Mouse (Mus musculus) liver, embryonic 14.5 days (tissue): ENCODE measurements at regions not wholly inside any gene's neighbourhood (a gene's known extent, or its start where the extent isn't known, plus 50 kb on each side); places are given as distances from the start of the nearest gene placed in this dataset.

ENCODE experiments used
- ATAC-seq: fragments of 200-750 bp; cut with Nextera tagmentation; 2 replicates; pipeline ENCODE4 v1.8.0; 2017; ENCODE audit warnings: moderate number of reproducible peaks, mild to moderate bottlenecking, moderate library complexity; ENCODE audit not compliant: insufficient read depth
- DNase-seq, 3 experiments: peaks; one replicate each; pipeline ENCODE4 v3.0.0-alpha.2; 2012 to 2013; ENCODE audit warnings: low read depth in 3 of 3, low spot score in 3 of 3
- H3K27ac ChIP-seq: fragments of 300-500 bp; sonication (generic); 2 replicates; pipeline ENCODE4 v1.5.1; 2014; ENCODE audit warnings: moderate library complexity, mild to moderate bottlenecking, control low read depth, inconsistent platforms
- H3K27me3 ChIP-seq: fragments of 300-500 bp; sonication (generic); 2 replicates; pipeline ENCODE4 v1.6.1; 2014; ENCODE audit warnings: mild to moderate bottlenecking, low read length, moderate library complexity; ENCODE audit not compliant: control insufficient read depth, insufficient read depth
- H3K36me3 ChIP-seq: fragments of 300-500 bp; sonication (generic); replicated peaks from 2 replicates; pipeline ENCODE4 v1.6.1; 2014; ENCODE audit warnings: low read depth; ENCODE audit not compliant: control insufficient read depth, insufficient read depth
- H3K4me1 ChIP-seq, 2 experiments: fragments of 200-500 bp in 1 of 2; fragments of 300-500 bp in 1 of 2; sonication (generic) in 1 of 2; replicated peaks; 2 replicates each; pipeline ENCODE4 v1.6.1; 2012 to 2014; ENCODE audit warnings: antibody characterized with exemption in 1 of 2, inconsistent platforms in 1 of 2, low read length in 1 of 2; ENCODE audit not compliant: control insufficient read depth in 2 of 2, insufficient read depth in 2 of 2
- H3K4me2 ChIP-seq: fragments of 300-500 bp; sonication (generic); 2 replicates; pipeline ENCODE4 v1.6.1; 2014; ENCODE audit warnings: low read depth, mild to moderate bottlenecking, control low read depth, moderate library complexity
- H3K4me3 ChIP-seq, 2 experiments: fragments of 200-500 bp in 1 of 2; fragments of 300-500 bp in 1 of 2; sonication (generic) in 1 of 2; 2 replicates each; pipeline ENCODE4 v1.5.1; 2012 to 2014; ENCODE audit warnings: low read depth in 2 of 2, low read length in 2 of 2, mild to moderate bottlenecking in 2 of 2, control low read depth in 1 of 2, inconsistent platforms in 1 of 2, moderate library complexity in 1 of 2; ENCODE audit not compliant: insufficient read depth in 1 of 2
- H3K9ac ChIP-seq: fragments of 300-500 bp; sonication (generic); replicated peaks from 2 replicates; pipeline ENCODE4 v1.6.1; 2014; ENCODE audit warnings: mild to moderate bottlenecking, control low read depth, moderate library complexity
- H3K9me3 ChIP-seq: fragments of 300-500 bp; sonication (generic); 2 replicates; pipeline ENCODE4 v1.6.1; 2016; ENCODE audit warnings: low read length, mixed read lengths; ENCODE audit not compliant: control insufficient read depth
- CTCF ChIP-seq: IDR thresholded peaks from 2 replicates; pipeline ENCODE4 v1.5.1; 2016; ENCODE audit warnings: antibody characterized with exemption, low read depth, control low read depth
- EP300 ChIP-seq: IDR thresholded peaks from 2 replicates; pipeline ENCODE4 v1.6.1; 2016; ENCODE audit warnings: antibody characterized with exemption, low read depth
- WGBS: fragments of 180-500 bp; shearing (Covaris S2); extraction: QIAGEN DNeasy Blood & Tissue Kit; methylation state at CpG from one replicate; pipeline ENCODE4 v1.1.7; 2014; ENCODE audit not compliant: insufficient replicate concordance; 5-methylcytosine and 5-hydroxymethylcytosine counted together

- H3K4me3 ChIP-seq: no peak overlapping the region
- ATAC-seq (no peak), DNase-seq (no peak)
- no peak overlapping the region for H3K27ac ChIP-seq
- no peaks in the 10 kb centered on the region for H3K9me3 ChIP-seq
- H3K9ac ChIP-seq: no peak overlapping the region
- no peaks in the 10 kb centered on the region for H3K36me3 ChIP-seq
- no peaks in the 10 kb centered on the region for H3K27me3 ChIP-seq
- WGBS: 63% methylated on average over 2 of the region's 2 CpGs
- H3K4me2 ChIP-seq: no peak overlapping the region
- H3K4me1 ChIP-seq: no peaks in the 10 kb centered on the region
- TF ChIP-seq CTCF (no peak), EP300 (no peak)
These were observed 78.7 kb upstream of the Cntln start for GRCm38 (mm10) chr4:84805431-84805830.

- WGBS: 69% methylated on average over 10 of the region's 10 CpGs
- Histone ChIP-seq H3K36me3 (no peaks in the 10 kb centered on the region), H3K27ac (no peak overlapping the region), H3K9me3 (no peaks in the 10 kb centered on the region), H3K4me3 (no peak overlapping the region), H3K9ac (no peak overlapping the region), H3K4me2 (no peak overlapping the region), H3K27me3 (no peaks in the 10 kb centered on the region), H3K4me1 (no peaks in the 10 kb centered on the region)
- no peak for DNase-seq
- TF ChIP-seq CTCF (no peak), EP300 (no peak)
- ATAC-seq: no peak
These were observed 90.8 kb upstream of the Cntln start for GRCm38 (mm10) chr4:84793156-84793919.

GRCm38 (mm10) chr4:84786583-84786982 is 97.5 kb upstream of the Cntln start:
- Histone ChIP-seq H3K27me3 (no peaks in the 10 kb centered on the region), H3K27ac (no peak overlapping the region), H3K4me1 (no peaks in the 10 kb centered on the region), H3K9me3 (no peaks in the 10 kb centered on the region), H3K4me3 (no peak overlapping the region), H3K36me3 (no peaks in the 10 kb centered on the region), H3K4me2 (no peak overlapping the region), H3K9ac (no peak overlapping the region)
- DNase-seq (no peak), ATAC-seq (no peak)
- WGBS: 48% methylated on average over 6 of the region's 6 CpGs
- TF ChIP-seq EP300 (no peak), CTCF (no peak)

GRCm38 (mm10) chr4:84768161-84768560 is 93.1 kb upstream of the Bnc2 start:
- no peak for TF ChIP-seq CTCF
- no peak for TF ChIP-seq EP300
- Histone ChIP-seq H3K27me3 (no peaks in the 10 kb centered on the region), H3K4me2 (no peak overlapping the region), H3K36me3 (no peaks in the 10 kb centered on the region), H3K9ac (no peak overlapping the region), H3K27ac (no peak overlapping the region), H3K4me3 (no peak overlapping the region), H3K9me3 (no peaks in the 10 kb centered on the region), H3K4me1 (no peaks in the 10 kb centered on the region)
- ATAC-seq: no peak
- DNase-seq: peak; percentile 1 to 6 (median 4)
- 42% methylated on average over 11 of the region's 11 CpGs for WGBS

GRCm38 (mm10) chr4:84766708-84767425 is 91.8 kb upstream of the Bnc2 start:
- WGBS: 61% methylated on average over 11 of the region's 11 CpGs
- no peak overlapping the region for H3K27ac ChIP-seq
- no peaks in the 10 kb centered on the region for H3K36me3 ChIP-seq
- no peaks in the 10 kb centered on the region for H3K27me3 ChIP-seq
- H3K9ac ChIP-seq: no peak overlapping the region
- no peak for ATAC-seq
- no peak overlapping the region for H3K4me3 ChIP-seq
- no peaks in the 10 kb centered on the region for H3K9me3 ChIP-seq
- H3K4me1 ChIP-seq: no peaks in the 10 kb centered on the region
- no peak overlapping the region for H3K4me2 ChIP-seq
- DNase-seq: no peak
- no peak for TF ChIP-seq EP300
- TF ChIP-seq CTCF: no peak
